Mouse (Mus musculus): ENCODE measurements around the gene Ppid. TPM values are rescaled to one million over a fixed set of nuclear protein-coding genes. Genes with fewer than 3 reads are reported as not detected.

The Ppid gene
- polyA plus RNA-seq, 1 experiment from 2014 or later, result 185 TPM

DNA sequence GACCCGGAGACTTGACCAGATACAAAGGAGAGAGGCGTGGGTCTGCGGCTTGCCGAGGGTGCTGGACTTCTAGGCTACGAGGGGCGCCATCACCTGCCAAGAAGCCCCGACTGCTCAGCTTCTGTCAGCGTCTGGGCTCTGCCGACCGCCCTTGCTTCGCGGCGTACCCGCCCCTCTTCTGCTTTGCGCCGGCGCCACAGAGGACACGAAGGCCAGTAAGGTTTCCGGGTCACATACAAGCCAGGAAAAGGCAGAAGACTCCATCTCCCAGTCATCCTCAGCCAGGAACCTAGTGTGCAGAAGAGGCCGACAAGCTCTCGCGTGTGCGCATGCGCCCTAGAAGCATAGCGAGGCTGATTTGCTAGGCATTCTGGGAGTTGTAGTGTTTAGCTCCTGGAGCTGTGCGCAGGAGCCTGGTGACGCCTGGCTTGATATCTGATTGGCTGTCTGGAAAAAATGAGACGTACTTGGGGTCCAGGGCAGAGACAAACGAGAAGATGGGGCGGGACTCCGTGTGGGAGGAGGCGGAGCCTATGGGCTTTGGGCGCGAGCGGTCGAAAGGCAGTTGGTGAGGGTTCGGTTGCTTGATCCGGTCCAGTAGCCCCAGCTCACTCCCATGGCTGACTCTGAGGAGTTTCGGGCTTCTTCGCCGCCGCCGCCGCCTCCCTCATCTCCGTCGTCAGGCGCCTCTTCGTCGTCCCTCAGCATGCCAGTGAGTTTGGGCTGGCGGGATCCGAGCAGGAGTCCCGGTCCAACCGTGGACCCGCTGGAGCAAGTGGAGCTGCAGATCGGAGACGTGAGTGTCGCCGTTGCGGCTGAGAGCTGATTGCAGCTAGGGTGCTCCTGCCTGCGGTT lies 37.6 kb downstream of the Ppid start, which contains the start of gene 4930579G24Rik:
Gene 4930579G24Rik, plus strand, starts transcription at position 519 of the 855 bp plus-strand sequence.
- H3K4me3 ChIP-seq (ENCODE audit: low read depth, low read length), result peak within 1 kb of the TSS; percentile 77
- H3K4me2 ChIP-seq, result peak within 1 kb of the TSS; percentile 82
- H3K4me1 ChIP-seq (ENCODE audit: insufficient read depth), result no peaks in the 10 kb centered on the region
- H3K9ac ChIP-seq, result peak within 1 kb of the TSS; percentile 83
- DNase-seq (peak; percentile 99), ATAC-seq (ENCODE audit: insufficient read depth) (peak; percentile 98)
- no peak for TF ChIP-seq CTCF (IDR thresholded peaks at IDR 0.05; ENCODE audit: low read depth)
- H3K27ac ChIP-seq (ENCODE audit: low read depth), result peak within 1 kb of the TSS; percentile 93
- H3K36me3 ChIP-seq (ENCODE audit: insufficient read depth), result peaks cover 21% of the 10 kb centered on the region
- no peaks in the 10 kb centered on the region for H3K27me3 ChIP-seq (ENCODE audit: insufficient read depth, low read length)
- H3K9me3 ChIP-seq (ENCODE audit: low read depth, low read length), result peaks cover 10% of the 10 kb centered on the region; the same call in 1 of the 2 replicates
- under 1% methylated on average over 60 of the region's 60 CpGs for WGBS

DNA sequence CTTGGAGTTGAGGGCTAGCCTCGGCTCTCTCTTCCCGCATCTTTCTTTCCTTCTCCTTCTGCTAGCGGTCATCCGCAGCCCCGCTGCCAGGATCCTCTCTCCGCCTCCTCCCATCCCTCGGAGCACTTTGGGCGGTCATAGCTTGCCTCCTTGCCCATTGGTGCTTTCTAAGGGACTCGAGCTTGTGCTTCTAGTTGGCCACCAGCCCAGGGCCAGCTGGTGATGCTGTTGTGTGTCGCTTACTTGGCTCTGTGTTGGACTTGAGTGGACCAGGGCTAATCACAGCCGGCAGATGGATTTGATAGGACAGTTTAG lies 38.2 kb downstream of the Ppid start, which contains the start of gene Etfdh:
Gene Etfdh, minus strand, starts transcription at position 85 of the 315 bp plus-strand sequence.
- Histone ChIP-seq H3K4me1 (ENCODE audit: insufficient read depth) (no peaks in the 10 kb centered on the region), H3K27ac (ENCODE audit: low read depth) (peak within 1 kb of the TSS; percentile 93), H3K4me2 (peak within 1 kb of the TSS; percentile 82), H3K4me3 (ENCODE audit: low read depth, low read length) (peak within 1 kb of the TSS; percentile 77), H3K36me3 (ENCODE audit: insufficient read depth) (peaks cover 22% of the 10 kb centered on the region), H3K9ac (peak within 1 kb of the TSS; percentile 83), H3K9me3 (ENCODE audit: low read depth, low read length) (peaks cover 12% of the 10 kb centered on the region; the same call in 1 of the 2 replicates), H3K27me3 (ENCODE audit: insufficient read depth, low read length) (no peaks in the 10 kb centered on the region)
- no peak for TF ChIP-seq CTCF (IDR thresholded peaks at IDR 0.05; ENCODE audit: low read depth)
- ATAC-seq (ENCODE audit: insufficient read depth) (peak; percentile 75), DNase-seq (peak; percentile 92)
- WGBS, result 0% methylated on average over 11 of the region's 11 CpGs

DNA sequence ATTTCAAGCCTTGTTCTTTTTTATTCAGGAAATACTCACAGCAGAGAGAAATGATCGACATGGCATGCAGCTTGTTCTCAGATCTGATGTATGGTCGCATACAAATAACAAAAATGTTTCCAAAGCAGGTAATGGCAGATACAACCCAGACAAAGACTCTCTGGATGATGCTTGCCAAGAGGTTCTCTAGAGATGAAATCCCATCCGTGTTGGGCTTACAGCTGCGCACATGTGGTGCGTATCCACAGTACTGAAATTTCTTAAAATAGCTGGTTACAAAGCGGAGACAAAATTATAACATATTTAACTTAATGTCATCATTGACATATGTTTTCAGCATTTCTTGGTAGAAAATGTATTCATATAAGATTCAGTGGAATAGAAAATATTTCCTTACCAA lies 61.0 kb downstream of the Ppid start:
- Histone ChIP-seq H3K9ac (no peak overlapping the region), H3K4me2 (no peak overlapping the region), H3K4me1 (ENCODE audit: insufficient read depth) (no peaks in the 10 kb centered on the region), H3K36me3 (ENCODE audit: insufficient read depth) (no peaks in the 10 kb centered on the region), H3K27me3 (ENCODE audit: insufficient read depth, low read length) (no peaks in the 10 kb centered on the region), H3K9me3 (ENCODE audit: low read depth, low read length) (no peaks in the 10 kb centered on the region), H3K4me3 (ENCODE audit: low read depth, low read length) (no peak overlapping the region), H3K27ac (ENCODE audit: low read depth) (no peak overlapping the region)
- no peak for TF ChIP-seq CTCF (IDR thresholded peaks at IDR 0.05; ENCODE audit: low read depth)
- WGBS, result 82% methylated on average over 6 of the region's 6 CpGs
- ATAC-seq (ENCODE audit: insufficient read depth) (no peak), DNase-seq (no peak)

Other genes with a start within 250 kb of the Ppid start
- 5.8 and 6.4 TPM in 2 replicates for gene Fnip2, start 23.5 kb upstream of the Ppid start, polyA plus RNA-seq (2014; fragmentation: Nextera tagmentation; extraction: Ambion mirVana)
- gene 4930579G24Rik, start 37.7 kb downstream of the Ppid start, polyA plus RNA-seq (2014; fragmentation: Nextera tagmentation; extraction: Ambion mirVana), result 35.8 and 39.8 TPM in 2 replicates
- gene Etfdh, start 38.2 kb downstream of the Ppid start, polyA plus RNA-seq (2014; fragmentation: Nextera tagmentation; extraction: Ambion mirVana), result 48.1 and 52.5 TPM in 2 replicates
- gene Rxfp1, start 146.5 kb downstream of the Ppid start, polyA plus RNA-seq (2014; fragmentation: Nextera tagmentation; extraction: Ambion mirVana), result 0.05 and 0.61 TPM in 2 replicates

Data from lung, embryonic 14.5 days (tissue).